Mouse (Mus musculus) lung, postnatal 14 days (tissue): ENCODE data around the gene Akap1.

Source experiments
- DNase-seq: peaks from one replicate; pipeline ENCODE4 v3.0.0; 2021

Gene Akap1

DNA sequence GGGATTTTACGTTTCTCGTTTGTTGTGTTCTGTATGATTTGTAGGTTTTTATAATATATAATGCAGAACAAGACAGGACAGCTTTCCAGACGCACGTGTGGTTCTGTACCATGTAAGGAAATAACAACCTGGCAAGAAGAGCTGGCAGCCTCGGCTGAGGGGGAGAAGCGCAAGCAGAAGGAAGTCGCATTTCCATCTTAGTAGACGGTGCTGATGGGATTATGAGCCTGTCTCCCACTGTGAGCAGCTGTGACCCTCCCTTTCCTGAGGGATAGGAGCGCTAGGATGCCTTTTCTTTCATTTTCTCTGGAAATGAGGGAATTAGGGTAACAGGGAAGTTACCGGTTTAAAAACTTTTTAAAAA lies 9.3 kb upstream of the Akap1 start:
- no peak for DNase-seq

DNA sequence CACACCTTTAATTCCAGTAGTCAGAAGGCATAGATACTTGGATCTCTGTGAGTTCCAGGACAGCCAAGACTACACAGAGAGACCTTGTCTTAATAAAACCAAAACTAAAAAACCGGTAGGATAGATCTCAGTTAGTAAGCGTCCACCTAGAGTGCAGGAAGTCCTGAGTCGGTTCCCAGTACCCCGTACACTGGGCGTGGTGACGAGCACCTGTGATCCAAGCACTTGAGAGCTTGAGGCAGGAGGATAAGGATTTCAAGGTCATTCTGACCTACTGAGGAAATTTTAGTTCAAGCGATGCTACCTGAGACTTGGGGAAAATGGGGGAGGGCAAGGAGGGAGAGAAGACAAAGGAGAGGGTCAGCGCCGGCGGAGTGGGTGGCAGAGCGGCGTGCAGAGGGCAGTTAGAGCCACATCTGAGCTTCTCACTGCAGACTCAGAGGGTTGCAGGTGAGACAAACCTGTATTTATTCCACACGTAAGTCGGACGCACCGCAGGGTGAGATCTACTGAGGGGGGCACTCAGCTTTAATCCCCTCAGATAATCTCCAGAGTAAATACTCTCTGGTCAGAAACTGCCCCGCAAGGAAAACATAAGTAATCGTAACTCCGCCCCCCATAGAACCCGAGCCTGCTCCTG lies 8.8 kb upstream of the Akap1 start:
- no peak for DNase-seq

DNA sequence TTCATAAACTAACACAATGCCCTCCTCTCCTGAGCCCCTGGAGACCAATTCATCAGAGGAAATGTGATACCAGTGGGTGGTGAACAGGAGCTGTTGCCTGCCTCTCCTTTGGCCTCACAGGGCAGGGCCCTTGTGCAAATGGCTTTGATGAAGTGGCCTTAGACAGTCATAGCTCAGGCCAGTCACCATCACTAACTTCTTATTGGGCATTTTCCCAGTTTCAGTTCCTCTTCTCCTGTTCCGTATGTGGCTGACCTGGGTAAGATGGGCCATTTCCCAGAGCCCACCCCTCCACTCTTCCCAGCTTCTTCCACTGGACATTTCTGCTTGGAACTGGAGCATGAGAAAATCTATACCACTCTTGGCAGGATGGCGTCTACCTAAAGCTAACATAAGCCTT lies 5.1 kb upstream of the Akap1 start:
- DNase-seq, result no peak

- DNase-seq, result peak; percentile 49
These were observed 405 bp downstream of the Akap1 start for GRCm38 (mm10) chr11:88863904-88864457.

- no peak for DNase-seq
These were observed 1.1 kb downstream of the Akap1 start for GRCm38 (mm10) chr11:88863071-88863903.

- no peak for DNase-seq
These were observed 2.0 kb downstream of the Akap1 start for GRCm38 (mm10) chr11:88862355-88862754.

- DNase-seq, result no peak
These were observed 3.3 kb downstream of the Akap1 start for GRCm38 (mm10) chr11:88861060-88861459.

- DNase-seq, result no peak
These were observed 3.7 kb downstream of the Akap1 start for GRCm38 (mm10) chr11:88860641-88861040.

GRCm38 (mm10) chr11:88857311-88858005 lies 6.9 kb downstream of the Akap1 start:
- no peak for DNase-seq

GRCm38 (mm10) chr11:88856383-88856782 lies 8.0 kb downstream of the Akap1 start:
- DNase-seq, result no peak

DNA sequence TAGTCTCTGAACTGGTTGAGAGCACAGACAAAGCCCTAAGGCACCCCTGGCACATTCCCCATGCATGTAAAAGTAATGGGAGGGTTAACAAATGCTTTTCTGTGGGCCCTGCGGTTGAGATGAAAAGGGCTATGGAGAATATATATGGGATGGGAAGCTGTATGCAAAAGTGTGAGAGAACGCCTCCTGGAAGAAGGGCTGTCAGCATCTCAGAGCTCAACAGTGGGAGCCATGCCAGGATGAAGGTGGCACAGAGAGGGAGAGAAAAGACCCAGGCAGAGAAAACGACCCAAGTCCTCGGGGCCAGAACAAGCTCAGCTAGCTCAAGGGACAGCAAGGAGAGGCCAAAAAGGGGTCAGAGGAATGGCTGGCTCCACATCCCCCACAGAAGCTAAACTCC lies 8.6 kb downstream of the Akap1 start:
- DNase-seq, result no peak

GRCm38 (mm10) chr11:88853588-88853987 lies 10.8 kb downstream of the Akap1 start:
- no peak for DNase-seq

GRCm38 (mm10) chr11:88852806-88853205 lies 11.6 kb downstream of the Akap1 start:
- DNase-seq, result no peak

DNA sequence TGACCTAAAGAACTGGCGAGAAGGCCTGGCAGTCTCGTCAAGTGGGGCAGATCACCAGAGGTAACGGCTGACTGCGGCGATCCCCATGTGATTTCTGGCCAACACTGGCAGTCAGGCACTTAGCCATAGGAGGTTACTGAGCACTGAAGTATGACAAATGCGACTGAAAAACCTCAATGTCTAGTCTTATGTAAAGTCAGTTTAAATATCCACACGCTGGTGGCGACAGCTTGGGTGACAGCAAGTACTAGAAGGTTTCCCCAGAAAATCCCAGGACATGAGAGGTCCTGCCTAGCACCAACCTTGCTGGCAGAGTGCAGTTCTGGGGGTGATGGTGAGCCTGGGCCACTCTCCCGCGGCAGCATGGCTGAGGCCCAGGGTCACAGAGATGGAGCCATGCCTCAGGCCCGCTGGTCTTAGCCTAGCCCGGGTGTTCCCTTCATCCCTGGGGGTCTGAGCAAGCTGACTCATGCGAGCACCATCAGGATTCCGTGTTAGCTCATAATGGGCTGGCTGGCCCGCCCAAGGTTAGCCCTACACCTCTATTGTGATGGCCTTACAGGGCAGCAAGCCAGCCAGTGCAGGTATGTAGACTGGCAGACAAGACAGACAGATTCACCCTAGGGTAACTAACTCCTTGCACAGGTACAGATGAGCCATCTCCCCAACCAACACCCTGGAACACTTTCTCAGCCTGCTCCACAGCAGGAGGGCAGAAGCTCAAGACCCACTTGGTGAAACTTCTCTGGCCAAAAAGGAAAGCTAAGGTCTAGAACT lies 13.1 kb downstream of the Akap1 start:
- DNase-seq, result no peak

GRCm38 (mm10) chr11:88849732-88850131 lies 14.7 kb downstream of the Akap1 start:
- no peak for DNase-seq

DNA sequence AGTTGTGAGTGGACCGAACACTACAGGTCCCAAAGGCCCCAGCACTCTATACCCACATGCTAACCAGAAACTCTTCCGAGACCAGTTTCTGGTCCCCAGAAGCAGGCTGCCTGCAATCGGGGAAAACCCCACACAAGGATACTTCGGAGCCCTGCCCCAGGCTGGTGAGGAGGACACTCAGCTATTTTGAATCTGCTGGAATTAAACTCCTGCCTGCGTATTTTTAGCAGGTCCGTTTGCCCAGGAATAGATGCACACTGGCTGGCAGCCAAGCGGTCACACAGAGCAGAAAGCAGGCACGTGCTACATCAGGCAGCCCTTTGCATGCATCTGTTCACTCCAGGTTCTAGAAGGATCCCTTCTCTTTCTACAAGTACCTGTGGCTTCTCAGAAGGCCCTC lies 15.1 kb downstream of the Akap1 start:
- DNase-seq, result peak; percentile 42

GRCm38 (mm10) chr11:88848590-88848989 lies 15.8 kb downstream of the Akap1 start:
- DNase-seq, result peak; percentile 72

- DNase-seq, result no peak
These were observed 16.9 kb downstream of the Akap1 start for GRCm38 (mm10) chr11:88847281-88848006.

GRCm38 (mm10) chr11:88844384-88844783 lies 20.0 kb downstream of the Akap1 start:
- DNase-seq, result no peak

- DNase-seq, result no peak
These were observed 21.1 kb downstream of the Akap1 start for GRCm38 (mm10) chr11:88843305-88843704.

DNA sequence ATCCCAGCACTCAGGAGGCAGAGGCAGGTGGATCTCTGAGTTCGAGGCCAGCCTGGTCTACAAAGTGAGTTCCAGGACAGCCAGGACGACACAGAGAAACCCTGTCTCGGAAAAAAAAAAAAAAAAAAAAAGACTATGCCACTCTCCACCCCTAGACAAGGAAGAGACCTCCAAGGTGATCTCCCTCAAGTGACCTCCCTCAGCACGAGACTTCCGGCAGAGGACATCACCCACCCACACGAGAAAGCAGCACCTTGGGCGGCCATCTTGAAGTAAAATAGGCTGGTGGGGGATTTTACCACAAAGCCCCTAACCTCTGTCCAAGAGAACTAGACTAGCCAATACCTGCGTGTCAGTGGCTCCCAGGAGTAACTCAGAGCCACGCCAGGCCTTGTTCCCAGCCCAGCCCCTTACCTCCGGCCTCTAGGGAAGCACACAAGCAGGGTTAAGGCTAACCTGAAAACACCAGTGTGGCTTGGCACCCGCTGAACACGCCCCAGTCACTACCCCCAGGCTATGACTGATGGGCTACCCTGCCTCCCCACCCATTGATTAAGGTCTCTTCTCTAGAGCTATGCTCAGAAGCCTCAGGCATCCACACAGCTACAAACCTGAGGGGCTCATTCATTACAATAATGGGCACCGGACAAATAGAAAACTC lies 21.9 kb downstream of the Akap1 start:
- no peak for DNase-seq

- DNase-seq, result no peak
These were observed 23.0 kb downstream of the Akap1 start for GRCm38 (mm10) chr11:88841406-88841805.
